Mouse (Mus musculus): ENCODE measurements at regions not wholly inside any gene's neighbourhood (a gene's known extent, or its start where the extent isn't known, plus 50 kb on each side); places are given as distances from the start of the nearest gene placed in this dataset.

GRCm38 (mm10) chr4:139907366-139907765 lies 60.5 kb downstream of the Klhdc7a start:
- Histone ChIP-seq H3K4me2 (no peak overlapping the region), H3K27me3 (peaks cover 9% of the 10 kb centered on the region; the same call in 1 of the 2 replicates), H3K4me3 (no peak overlapping the region), H3K9me3 (no peaks in the 10 kb centered on the region), H3K9ac (no peak overlapping the region), H3K27ac (no peak overlapping the region), H3K36me3 (no peaks in the 10 kb centered on the region), H3K4me1 (replicated peaks) (peaks cover 23% of the 10 kb centered on the region)
- ATAC-seq (ENCODE audit: low FRiP score) = no peak
- 87% methylated on average over 6 of the region's 6 CpGs for WGBS

- ATAC-seq (ENCODE audit: low FRiP score) = no peak
- H3K27ac ChIP-seq = no peak overlapping the region; the same call in 1 of the 2 replicates
- H3K4me3 ChIP-seq = no peak overlapping the region
- H3K36me3 ChIP-seq = no peaks in the 10 kb centered on the region
- H3K9me3 ChIP-seq = no peaks in the 10 kb centered on the region
- H3K4me1 ChIP-seq (replicated peaks) = peaks cover 15% of the 10 kb centered on the region
- H3K4me2 ChIP-seq = no peak overlapping the region
- 0 out of 2 replicates have a peak, but pooled peaks cover 2% of the 10 kb centered on the region for H3K27me3 ChIP-seq
- no peak overlapping the region for H3K9ac ChIP-seq
- 88% methylated on average over 12 of the region's 12 CpGs for WGBS
Measured at GRCm38 (mm10) chr4:139906176-139906575, 61.6 kb downstream of the Klhdc7a start.

GRCm38 (mm10) chr4:139905093-139905783 lies 62.6 kb downstream of the Klhdc7a start:
- no peak overlapping the region; the same call in 1 of the 2 replicates for H3K9ac ChIP-seq
- 0 out of 2 replicates have a peak, but pooled peaks cover 2% of the 10 kb centered on the region for H3K27me3 ChIP-seq
- H3K27ac ChIP-seq = peak overlapping the region; percentile 75
- H3K4me2 ChIP-seq = no peak overlapping the region
- no peak for ATAC-seq (ENCODE audit: low FRiP score)
- 22% methylated on average over 17 of the region's 17 CpGs for WGBS
- H3K4me3 ChIP-seq = no peak overlapping the region
- H3K36me3 ChIP-seq = no peaks in the 10 kb centered on the region
- no peaks in the 10 kb centered on the region for H3K9me3 ChIP-seq
- peaks cover 15% of the 10 kb centered on the region for H3K4me1 ChIP-seq (replicated peaks)

- Histone ChIP-seq H3K4me2 (no peak overlapping the region), H3K9me3 (no peaks in the 10 kb centered on the region), H3K9ac (no peak overlapping the region), H3K4me1 (replicated peaks) (peaks cover 7% of the 10 kb centered on the region), H3K27me3 (no peaks in the 10 kb centered on the region), H3K36me3 (no peaks in the 10 kb centered on the region), H3K27ac (no peak overlapping the region), H3K4me3 (no peak overlapping the region)
- no peak for ATAC-seq (ENCODE audit: low FRiP score)
- 72% methylated on average over 9 of the region's 9 CpGs for WGBS
Measured at GRCm38 (mm10) chr4:139899960-139900359, 66.6 kb upstream of the Pax7 start.

- 77% methylated on average over 8 of the region's 8 CpGs for WGBS
- H3K4me1 ChIP-seq (replicated peaks) = 0 out of 2 replicates have a peak, but pooled peaks cover 3% of the 10 kb centered on the region
- ATAC-seq (ENCODE audit: low FRiP score) = no peak
Measured at GRCm38 (mm10) chr4:139899410-139899809, 66.1 kb upstream of the Pax7 start.

GRCm38 (mm10) chr4:139892678-139893077 lies 59.4 kb upstream of the Pax7 start:
- Histone ChIP-seq H3K4me1 (replicated peaks) (peaks cover 9% of the 10 kb centered on the region), H3K9me3 (no peaks in the 10 kb centered on the region), H3K4me3 (no peak overlapping the region), H3K27ac (peak overlapping the region; percentile 55), H3K4me2 (no peak overlapping the region), H3K9ac (no peak overlapping the region), H3K27me3 (no peaks in the 10 kb centered on the region), H3K36me3 (no peaks in the 10 kb centered on the region)
- peak; percentile 21; the same call in 1 of the 2 replicates for ATAC-seq (ENCODE audit: low FRiP score)
- WGBS = 46% methylated on average over 7 of the region's 7 CpGs

More at GRCm38 (mm10) chr4:139899410-139899809, 66.1 kb upstream of the Pax7 start:
- Histone ChIP-seq H3K4me3 (no peak overlapping the region), H3K4me2 (no peak overlapping the region), H3K27ac (no peak overlapping the region), H3K9me3 (no peaks in the 10 kb centered on the region), H3K27me3 (no peaks in the 10 kb centered on the region), H3K36me3 (no peaks in the 10 kb centered on the region), H3K9ac (no peak overlapping the region)

- Histone ChIP-seq H3K9me3 (no peaks in the 10 kb centered on the region), H3K27ac (no peak overlapping the region; the same call in 1 of the 2 replicates), H3K4me3 (no peak overlapping the region), H3K4me1 (replicated peaks) (peaks cover 9% of the 10 kb centered on the region), H3K4me2 (no peak overlapping the region), H3K9ac (no peak overlapping the region), H3K36me3 (no peaks in the 10 kb centered on the region), H3K27me3 (no peaks in the 10 kb centered on the region)
- WGBS = 78% methylated on average over 13 of the region's 13 CpGs
- no peak for ATAC-seq (ENCODE audit: low FRiP score)
Measured at GRCm38 (mm10) chr4:139889013-139889412, 55.7 kb upstream of the Pax7 start.
